Mouse (Mus musculus): ENCODE data around the gene Pilrb1. TPM values are rescaled to one million over a fixed set of nuclear protein-coding genes. Genes with fewer than 3 reads are reported as not detected.

Pilrb1 gene
- polyA plus RNA-seq (2021; fragmentation: Nextera tagmentation) = not detected in 2 replicates
- long read RNA-seq, experiment 1 = 0 reads
- long read RNA-seq, experiment 2 = 0 reads

GRCm38 (mm10) chr5:137857960-137858710 lies at the start of gene Pilrb1:
Gene Pilrb1 (minus strand): TSS chr5:137858106.

GRCm38 (mm10) chr5:137871644-137872380 lies 13.9 kb upstream of the Pilrb1 start, which contains the start of gene Pilrb2:
Gene Pilrb2 (minus strand): TSS chr5:137871815.

GRCm38 (mm10) chr5:137835966-137836520 lies 21.9 kb downstream of the Pilrb1 start, which contains the start of gene Pilra:
Gene Pilra (minus strand): TSS chr5:137836281.

Other genes with a start within 250 kb of the Pilrb1 start
- 11.7 and 16.6 TPM in 2 replicates for gene Pcolce, start 244.3 kb downstream of the Pilrb1 start, polyA plus RNA-seq (2021; fragmentation: Nextera tagmentation)
- gene Fbxo24, start 229.1 kb downstream of the Pilrb1 start, polyA plus RNA-seq (2021; fragmentation: Nextera tagmentation) = not detected in 2 replicates
- 2.1 and 7.4 TPM in 2 replicates for gene Lrch4, start 229.0 kb downstream of the Pilrb1 start, polyA plus RNA-seq (2021; fragmentation: Nextera tagmentation)
- gene Gm20605, start 228.9 kb downstream of the Pilrb1 start, polyA plus RNA-seq (2021; fragmentation: Nextera tagmentation) = 0.30 and 0.32 TPM in 2 replicates
- gene Sap25, start 216.8 kb downstream of the Pilrb1 start, polyA plus RNA-seq (2021; fragmentation: Nextera tagmentation) = 0.50 and 0.69 TPM in 2 replicates
- gene Irs3, start 212.4 kb downstream of the Pilrb1 start, polyA plus RNA-seq (2021; fragmentation: Nextera tagmentation) = 0.14 and 0.16 TPM in 2 replicates
- 14.9 and 22.9 TPM in 2 replicates for gene Agfg2, start 173.4 kb downstream of the Pilrb1 start, polyA plus RNA-seq (2021; fragmentation: Nextera tagmentation)
- 1.3 and 12.1 TPM in 2 replicates for gene Nyap1, start 116.5 kb downstream of the Pilrb1 start, polyA plus RNA-seq (2021; fragmentation: Nextera tagmentation)
- gene Tsc22d4, start 112.4 kb downstream of the Pilrb1 start, polyA plus RNA-seq (2021; fragmentation: Nextera tagmentation) = 379 and 574 TPM in 2 replicates
- gene Ppp1r35, start 79.3 kb downstream of the Pilrb1 start, polyA plus RNA-seq (2021; fragmentation: Nextera tagmentation) = 21.3 and 41.2 TPM in 2 replicates
- 9.1 and 11.8 TPM in 2 replicates for gene Mepce, start 70.5 kb downstream of the Pilrb1 start, polyA plus RNA-seq (2021; fragmentation: Nextera tagmentation)
- 3.6 and 4.2 TPM in 2 replicates for gene Zcwpw1, start 70.3 kb downstream of the Pilrb1 start, polyA plus RNA-seq (2021; fragmentation: Nextera tagmentation)
- 0.89 and 1.3 TPM in 2 replicates for gene Pilra, start 21.8 kb downstream of the Pilrb1 start, polyA plus RNA-seq (2021; fragmentation: Nextera tagmentation)
- gene Pilrb2, start 13.7 kb upstream of the Pilrb1 start, polyA plus RNA-seq (2021; fragmentation: Nextera tagmentation) = 0.11 TPM in 1 of 2 replicates, not detected in the other
- gene Cyp3a13, start 63.5 kb upstream of the Pilrb1 start, polyA plus RNA-seq (2021; fragmentation: Nextera tagmentation) = not detected in 2 replicates
- 11.5 and 13.1 TPM in 2 replicates for gene Gjc3, start 105.0 kb upstream of the Pilrb1 start, polyA plus RNA-seq (2021; fragmentation: Nextera tagmentation)
- gene Azgp1, start 123.4 kb upstream of the Pilrb1 start, polyA plus RNA-seq (2021; fragmentation: Nextera tagmentation) = not detected in 2 replicates
- gene Smok3a, start 163.2 kb upstream of the Pilrb1 start, polyA plus RNA-seq (2021; fragmentation: Nextera tagmentation) = not detected in 2 replicates
- not detected in 2 replicates for gene Smok3b, start 163.3 kb upstream of the Pilrb1 start, polyA plus RNA-seq (2021; fragmentation: Nextera tagmentation)
- gene Smok3c, start 195.1 kb upstream of the Pilrb1 start, polyA plus RNA-seq (2021; fragmentation: Nextera tagmentation) = not detected in 2 replicates
- gene Zkscan1, start 227.0 kb upstream of the Pilrb1 start, polyA plus RNA-seq (2021; fragmentation: Nextera tagmentation) = 9.4 and 10.4 TPM in 2 replicates